ENCODE assay signal across 7 mouse cellular contexts in the genomic region with DNA sequence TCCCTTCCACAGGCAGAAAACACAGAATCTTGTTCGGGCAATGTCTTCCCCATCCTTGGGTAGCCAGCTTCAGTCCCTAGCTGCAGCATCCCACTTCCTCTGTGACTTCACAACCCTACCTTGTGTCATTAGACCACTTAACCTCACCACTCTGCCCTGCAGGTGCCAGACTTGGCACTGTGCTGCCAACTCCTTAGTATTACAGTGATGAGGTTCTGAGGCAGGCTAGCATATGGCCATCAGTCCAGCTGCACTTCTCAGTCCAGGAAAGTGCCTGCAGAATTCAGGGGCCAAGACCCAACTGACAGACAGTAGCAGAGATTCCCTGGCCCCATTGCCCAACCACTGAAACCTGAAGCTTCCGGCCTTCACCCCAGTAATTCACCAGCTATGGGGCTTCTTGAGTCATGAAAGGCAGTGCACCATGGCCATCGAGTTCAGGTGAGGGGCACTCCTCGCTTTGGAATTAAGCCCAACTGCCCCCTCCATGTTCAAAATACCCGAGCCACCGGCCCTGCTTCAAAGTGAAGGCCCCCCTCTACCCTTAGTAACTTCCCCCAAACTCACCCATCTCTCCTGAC. TPM values are rescaled to one million over a fixed set of nuclear protein-coding genes. Genes with fewer than 3 reads are reported as not detected.
DNase-seq lines count a peak whose midpoint lies in the region; ATAC-seq and TF ChIP-seq lines count a peak whose summit lies in the region.

No protein-coding gene starts in this region.

- DNase-seq in testis, postnatal 14 days (ENCODE audit: low spot score) = no peak
- no peak for DNase-seq in cerebellum, postnatal 4 days (ENCODE audit: low spot score in 2 of 2)
- DNase-seq in cerebellum, adult 9-11 months = no peak

- peak overlapping the region; percentile 90 for H3K4me3 ChIP-seq in testis, adult 2 months (ENCODE audit: control insufficient read depth, low read depth, low read length)
- peak overlapping the region; percentile 51 for H3K4me3 ChIP-seq in intestine, postnatal 0 days (ENCODE audit: low read depth, low read length)
- H3K4me3 ChIP-seq in neural tube, embryonic 12.5 days = peak overlapping the region; percentile 50

- no peaks in the 10 kb centered on the region for H3K9me3 ChIP-seq in intestine, postnatal 0 days (ENCODE audit: control insufficient read depth)
- no peaks in the 10 kb centered on the region for H3K9me3 ChIP-seq in neural tube, embryonic 12.5 days

- peak overlapping the region; percentile 45 for H3K9ac ChIP-seq in intestine, postnatal 0 days (ENCODE audit: low read depth, low read length)
- peak overlapping the region; percentile 48 for H3K9ac ChIP-seq in neural tube, embryonic 12.5 days

- no peaks in the 10 kb centered on the region for H3K27me3 ChIP-seq in testis, adult 2 months (ENCODE audit: control insufficient read depth, insufficient read depth, low read length)
- H3K27me3 ChIP-seq in intestine, postnatal 0 days (replicated peaks; ENCODE audit: control insufficient read depth, insufficient read depth, low read length) = no peaks in the 10 kb centered on the region
- H3K27me3 ChIP-seq in neural tube, embryonic 12.5 days (replicated peaks) = no peaks in the 10 kb centered on the region

- ATAC-seq in erythroblast, adult 5-6 weeks (replicated peaks; ENCODE audit: low FRiP score, poor library complexity, severe bottlenecking) = peak; percentile 12; the same call in 1 of the 2 replicates
- ATAC-seq in intestine, postnatal 0 days = no peak; the same call in 1 of the 2 replicates
- ATAC-seq in neural tube, embryonic 12.5 days (ENCODE audit: low FRiP score, low read depth) = peak; percentile 29; the same call in 1 of the 2 replicates

- H3K4me2 ChIP-seq in intestine, postnatal 0 days (replicated peaks; ENCODE audit: low read depth) = peak overlapping the region; percentile 77
- peak overlapping the region; percentile 69 for H3K4me2 ChIP-seq in neural tube, embryonic 12.5 days (replicated peaks)

- peaks cover 9% of the 10 kb centered on the region for H3K4me1 ChIP-seq in testis, adult 2 months (ENCODE audit: control insufficient read depth, insufficient read depth, low read length)
- no peaks in the 10 kb centered on the region for H3K4me1 ChIP-seq in intestine, postnatal 0 days (replicated peaks; ENCODE audit: control insufficient read depth, insufficient read depth, low read length)
- peaks cover 14% of the 10 kb centered on the region for H3K4me1 ChIP-seq in neural tube, embryonic 12.5 days

- H3K27ac ChIP-seq in testis, adult 2 months (ENCODE audit: control insufficient read depth, insufficient read depth, low read depth, low read length) = peak overlapping the region; percentile 39; the same call in 1 of the 2 replicates
- no peak overlapping the region for H3K27ac ChIP-seq in intestine, postnatal 0 days (ENCODE audit: low read depth, low read length)
- H3K27ac ChIP-seq in neural tube, embryonic 12.5 days = no peak overlapping the region

- TF ChIP-seq POLR2A in testis, adult 2 months (IDR thresholded peaks at IDR 0.05; ENCODE audit: control insufficient read depth, low read depth, low read length) = peak; percentile 71; the same call in 1 of the 2 replicates

- TF ChIP-seq CTCF in testis, adult 2 months (IDR thresholded peaks at IDR 0.05; ENCODE audit: control insufficient read depth, insufficient read depth, insufficient replicate concordance, low read depth, low read length) = no peak
- TF ChIP-seq CTCF in intestine, postnatal 0 days (IDR thresholded peaks at IDR 0.05; ENCODE audit: low read depth) = no peak

- WGBS in intestine, postnatal 0 days = 10% methylated on average over 6 of the region's 6 CpGs
- 16% methylated on average over 6 of the region's 6 CpGs for WGBS in neural tube, embryonic 12.5 days

- no peaks in the 10 kb centered on the region for H3K36me3 ChIP-seq in testis, adult 2 months (ENCODE audit: control insufficient read depth, insufficient read depth, low read length)
- H3K36me3 ChIP-seq in intestine, postnatal 0 days (ENCODE audit: control insufficient read depth, insufficient read depth) = peaks cover 10% of the 10 kb centered on the region; the same call in 1 of the 2 replicates
- peaks cover 11% of the 10 kb centered on the region; the same call in 1 of the 2 replicates for H3K36me3 ChIP-seq in neural tube, embryonic 12.5 days

RNA-seq across cellular contexts. Expression of a gene that starts 0.6 kb away (rescaled TPM):
- polyA plus RNA-seq in testis, adult 2 months (2012; rRNA removed) = 42.2 and 44.2 TPM in 2 replicates
- 4.8 and 5.2 TPM in 2 replicates for total RNA-seq in erythroblast, adult 5-6 weeks (2015; ENCODE audit: low replicate concordance)
- total RNA-seq in erythroblast, adult 5-6 weeks (2017; ENCODE audit: low replicate concordance) = 4.4 and 6.1 TPM in 2 replicates
- polyA plus RNA-seq in intestine, postnatal 0 days (2015; fragmentation: Nextera tagmentation; extraction: Ambion mirVana) = 21.2 and 22.7 TPM in 2 replicates
- polyA plus RNA-seq in neural tube, embryonic 12.5 days (2016; fragmentation: Nextera tagmentation; extraction: Ambion mirVana) = 14.5 and 15.3 TPM in 2 replicates

RNA-seq across cellular contexts. Expression of a gene that starts 8.9 kb away (rescaled TPM):
- polyA plus RNA-seq in testis, adult 2 months (2012; rRNA removed) = 6.0 and 6.1 TPM in 2 replicates
- total RNA-seq in erythroblast, adult 5-6 weeks (2015; ENCODE audit: low replicate concordance) = 20.8 and 25.9 TPM in 2 replicates
- 37.4 and 64.0 TPM in 2 replicates for total RNA-seq in erythroblast, adult 5-6 weeks (2017; ENCODE audit: low replicate concordance)
- polyA plus RNA-seq in intestine, postnatal 0 days (2015; fragmentation: Nextera tagmentation; extraction: Ambion mirVana) = 14.0 and 15.1 TPM in 2 replicates
- 58.5 and 59.6 TPM in 2 replicates for polyA plus RNA-seq in neural tube, embryonic 12.5 days (2016; fragmentation: Nextera tagmentation; extraction: Ambion mirVana)
